Mouse (Mus musculus): ENCODE measurements around the gene Olfr1367. TPM values are rescaled to one million over a fixed set of nuclear protein-coding genes. Genes with fewer than 3 reads are reported as not detected.

Gene Olfr1367
- polyA plus RNA-seq (2016; fragmentation: Nextera tagmentation; extraction: Ambion mirVana): not detected in 2 replicates

DNA sequence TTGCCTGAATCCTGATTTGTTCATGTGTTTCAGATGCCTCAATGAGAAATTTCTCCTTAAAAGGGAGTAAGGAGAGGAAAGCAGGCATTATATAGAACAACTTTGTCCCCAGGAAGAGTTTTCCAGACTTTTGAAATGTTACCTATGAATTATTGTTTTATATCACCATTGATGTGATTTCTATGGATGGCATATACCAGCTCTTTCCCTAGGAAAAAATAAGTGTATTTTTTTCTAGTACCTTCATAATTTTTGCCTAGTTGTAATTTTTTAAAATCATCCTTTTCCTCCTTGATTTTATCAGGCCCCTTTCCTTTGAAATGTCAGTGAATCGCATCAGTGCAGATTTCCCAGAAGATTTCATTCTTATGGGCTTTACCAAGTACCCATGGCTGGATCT lies at the start of gene Olfr1367:
TSS of gene Olfr1367 (plus strand) at position 301 of the 400 bp plus-strand sequence.
- no peak within 1 kb of the TSS for H3K27ac ChIP-seq (replicated peaks)
- no peaks in the 10 kb centered on the region for H3K27me3 ChIP-seq
- WGBS: 97% methylated on average over 1 of the region's 1 CpGs
- H3K9me3 ChIP-seq: no peaks in the 10 kb centered on the region
- no peak within 1 kb of the TSS for H3K9ac ChIP-seq (replicated peaks)
- no peak for ATAC-seq (ENCODE audit: low FRiP score, low read depth)
- no peaks in the 10 kb centered on the region for H3K4me1 ChIP-seq
- H3K4me2 ChIP-seq (replicated peaks): no peak within 1 kb of the TSS
- H3K36me3 ChIP-seq: no peaks in the 10 kb centered on the region
- no peak within 1 kb of the TSS for H3K4me3 ChIP-seq

DNA sequence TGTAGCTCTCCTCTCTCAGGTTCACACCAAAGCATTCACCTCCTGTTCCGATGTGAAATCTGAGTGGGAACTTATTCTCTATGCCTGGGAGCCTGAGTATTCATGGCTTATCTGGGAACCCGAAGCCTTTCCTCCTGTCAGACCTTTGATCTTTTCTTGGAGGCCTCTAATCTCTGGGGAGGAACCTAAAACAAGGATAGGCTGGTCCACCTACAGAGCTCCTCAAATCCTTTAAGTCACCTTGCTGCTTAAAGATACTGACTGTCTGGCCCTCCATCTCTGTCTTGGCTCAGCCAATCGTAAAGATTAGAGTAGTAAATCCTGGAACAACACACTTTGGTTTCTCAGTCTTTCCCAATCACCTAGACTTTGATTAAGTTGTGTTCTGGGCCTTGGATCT lies 48.2 kb upstream of the Olfr1367 start:
- no peak for ATAC-seq (ENCODE audit: low FRiP score, low read depth)
- Histone ChIP-seq H3K36me3 (no peaks in the 10 kb centered on the region), H3K4me1 (no peaks in the 10 kb centered on the region), H3K4me3 (no peak overlapping the region), H3K27ac (replicated peaks) (no peak overlapping the region), H3K9me3 (no peaks in the 10 kb centered on the region), H3K9ac (replicated peaks) (no peak overlapping the region), H3K4me2 (replicated peaks) (no peak overlapping the region), H3K27me3 (no peaks in the 10 kb centered on the region; the same call in 1 of the 2 replicates)
- WGBS: 36% methylated on average over 3 of the region's 3 CpGs

DNA sequence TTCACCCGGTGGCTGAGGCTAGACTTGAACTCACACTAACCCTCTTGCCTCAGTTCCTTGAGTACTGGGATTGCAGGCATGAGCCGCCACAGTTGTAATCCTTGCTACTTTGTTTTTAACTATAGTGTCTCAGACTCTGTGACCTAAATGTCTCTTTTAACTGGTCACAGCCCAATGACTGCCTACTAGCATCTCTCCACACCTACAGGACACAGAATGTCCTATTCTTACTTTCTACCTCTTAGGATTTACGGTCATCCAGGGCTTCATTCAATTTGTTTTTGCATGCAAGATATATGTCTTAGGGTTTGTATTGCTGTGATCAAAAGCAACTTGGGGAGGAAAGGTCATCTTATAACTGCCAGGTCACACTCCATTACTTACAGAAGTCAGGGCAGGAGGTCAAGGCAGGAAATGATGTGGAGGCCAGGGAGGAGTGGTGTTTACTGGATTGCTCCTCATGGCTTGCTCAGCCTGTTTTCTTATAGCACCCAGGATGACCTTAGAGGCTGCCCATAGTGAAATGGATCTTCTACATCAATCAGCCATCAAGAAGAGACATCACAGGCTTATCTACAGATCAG lies 42.1 kb upstream of the Olfr1367 start:
- Histone ChIP-seq H3K4me3 (no peak overlapping the region), H3K36me3 (no peaks in the 10 kb centered on the region), H3K9ac (replicated peaks) (no peak overlapping the region), H3K4me2 (replicated peaks) (no peak overlapping the region), H3K9me3 (no peaks in the 10 kb centered on the region), H3K27me3 (no peaks in the 10 kb centered on the region; the same call in 1 of the 2 replicates), H3K4me1 (no peaks in the 10 kb centered on the region), H3K27ac (replicated peaks) (no peak overlapping the region)
- 75% methylated on average over 3 of the region's 3 CpGs for WGBS
- no peak for ATAC-seq (ENCODE audit: low FRiP score, low read depth)

DNA sequence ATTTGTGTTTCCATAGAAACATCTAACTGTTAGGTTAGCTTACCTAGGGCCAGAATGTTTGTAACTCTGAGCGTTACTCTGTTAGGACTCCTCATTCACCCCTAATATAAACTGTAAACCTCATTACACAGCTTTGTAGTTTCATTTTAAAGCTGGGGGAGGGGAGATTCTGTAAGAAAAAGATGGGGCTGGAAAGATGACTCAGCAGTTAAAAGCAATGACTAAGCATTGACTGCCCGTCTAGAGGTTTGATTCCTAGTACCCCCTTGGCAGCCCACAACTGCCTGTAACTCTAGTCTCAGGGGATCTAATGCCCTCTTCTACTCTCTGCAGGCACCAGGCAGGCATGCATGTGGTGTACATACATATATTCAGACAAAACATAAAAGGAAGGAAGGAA lies 36.9 kb upstream of the Olfr1367 start:
- H3K4me1 ChIP-seq: no peaks in the 10 kb centered on the region
- H3K36me3 ChIP-seq: no peaks in the 10 kb centered on the region
- no peak overlapping the region for H3K4me3 ChIP-seq
- 82% methylated on average over 2 of the region's 2 CpGs for WGBS
- H3K9me3 ChIP-seq: no peaks in the 10 kb centered on the region
- H3K27me3 ChIP-seq: no peaks in the 10 kb centered on the region
- no peak for ATAC-seq (ENCODE audit: low FRiP score, low read depth)
- no peak overlapping the region for H3K9ac ChIP-seq (replicated peaks)
- H3K4me2 ChIP-seq (replicated peaks): no peak overlapping the region
- H3K27ac ChIP-seq (replicated peaks): no peak overlapping the region

DNA sequence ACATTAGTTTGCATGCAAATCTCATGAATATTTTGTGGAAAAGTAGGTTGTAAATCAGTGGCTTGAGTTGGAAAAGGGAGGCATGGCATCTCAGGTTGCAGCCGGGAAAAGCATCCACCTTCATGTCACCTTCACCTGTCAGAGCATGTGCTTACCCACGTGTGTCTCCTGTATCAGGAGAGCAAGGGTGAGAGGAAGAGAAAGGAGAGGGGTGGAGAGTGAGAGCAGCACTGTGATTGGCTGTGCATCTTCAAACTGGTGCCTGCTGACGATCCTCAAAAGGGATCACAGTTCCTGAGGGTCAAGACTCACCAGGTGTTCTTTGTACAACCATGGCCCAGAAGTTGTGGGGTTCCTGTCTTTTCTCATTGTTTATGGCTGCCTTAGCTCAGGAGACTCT lies 34.8 kb upstream of the Olfr1367 start, which contains the start of gene Gpx6:
TSS of gene Gpx6 (plus strand) at position 200 of the 400 bp plus-strand sequence.
- Histone ChIP-seq H3K4me2 (replicated peaks) (no peak within 1 kb of the TSS), H3K9me3 (no peaks in the 10 kb centered on the region), H3K27ac (replicated peaks) (no peak within 1 kb of the TSS), H3K4me3 (no peak within 1 kb of the TSS), H3K27me3 (no peaks in the 10 kb centered on the region), H3K36me3 (no peaks in the 10 kb centered on the region), H3K4me1 (no peaks in the 10 kb centered on the region), H3K9ac (replicated peaks) (no peak within 1 kb of the TSS)
- 22% methylated on average over 3 of the region's 3 CpGs for WGBS
- ATAC-seq (ENCODE audit: low FRiP score, low read depth): no peak

DNA sequence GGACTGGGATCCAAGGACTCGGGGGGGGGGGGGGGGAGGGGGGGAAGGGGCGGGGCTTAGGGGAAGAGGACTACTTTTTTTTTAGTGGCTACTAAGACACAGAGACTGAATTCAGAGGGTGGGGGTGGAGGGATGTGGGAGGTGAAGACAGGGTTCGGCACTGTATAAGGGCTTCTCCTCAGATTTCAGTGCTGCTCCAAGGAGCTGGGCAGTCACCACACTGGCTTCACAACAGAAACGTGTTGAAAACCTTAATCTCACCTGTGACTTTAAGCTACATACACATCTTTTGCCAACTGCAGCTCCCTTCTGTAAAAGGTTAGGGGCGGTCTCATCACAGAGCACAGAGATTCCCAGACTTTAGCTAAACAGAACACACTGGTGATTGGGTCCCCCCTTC lies 33.9 kb upstream of the Olfr1367 start:
- H3K27ac ChIP-seq (replicated peaks): no peak overlapping the region

DNA sequence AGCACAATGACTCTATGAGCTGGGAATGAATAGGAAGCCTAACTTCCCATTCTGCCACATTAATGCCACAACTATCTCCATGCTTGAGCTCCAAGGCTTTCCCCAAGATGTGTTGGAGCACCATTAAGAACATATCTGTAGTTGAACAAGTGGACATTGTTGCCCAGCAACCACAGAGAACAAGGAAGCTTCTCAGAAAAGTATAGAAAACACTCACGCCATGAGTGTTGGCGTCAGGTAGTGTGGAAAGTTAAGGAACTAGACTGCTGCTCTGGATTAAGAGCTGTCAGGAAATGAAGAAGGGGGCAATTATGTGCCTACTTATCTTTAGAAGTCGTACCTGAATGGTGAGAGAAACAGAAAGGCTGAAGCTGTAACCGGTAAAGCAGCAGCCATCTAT lies 32.8 kb upstream of the Olfr1367 start:
- no peak overlapping the region for H3K9ac ChIP-seq (replicated peaks)
- H3K27ac ChIP-seq (replicated peaks): no peak overlapping the region
- ATAC-seq (ENCODE audit: low FRiP score, low read depth): no peak
- no peak overlapping the region for H3K4me3 ChIP-seq
- H3K4me1 ChIP-seq: no peaks in the 10 kb centered on the region
- no peaks in the 10 kb centered on the region for H3K9me3 ChIP-seq
- 88% methylated on average over 4 of the region's 4 CpGs for WGBS
- no peaks in the 10 kb centered on the region for H3K27me3 ChIP-seq
- no peaks in the 10 kb centered on the region for H3K36me3 ChIP-seq
- no peak overlapping the region for H3K4me2 ChIP-seq (replicated peaks)

More for the DNA sequence above, 33.9 kb upstream of the Olfr1367 start:
- H3K9me3 ChIP-seq: no peaks in the 10 kb centered on the region
- H3K4me3 ChIP-seq: no peak overlapping the region
- no peak for ATAC-seq (ENCODE audit: low FRiP score, low read depth)
- H3K36me3 ChIP-seq: no peaks in the 10 kb centered on the region
- no peaks in the 10 kb centered on the region for H3K4me1 ChIP-seq
- WGBS: 63% methylated on average over 3 of the region's 5 CpGs
- no peaks in the 10 kb centered on the region for H3K27me3 ChIP-seq
- H3K4me2 ChIP-seq (replicated peaks): no peak overlapping the region
- H3K9ac ChIP-seq (replicated peaks): no peak overlapping the region

DNA sequence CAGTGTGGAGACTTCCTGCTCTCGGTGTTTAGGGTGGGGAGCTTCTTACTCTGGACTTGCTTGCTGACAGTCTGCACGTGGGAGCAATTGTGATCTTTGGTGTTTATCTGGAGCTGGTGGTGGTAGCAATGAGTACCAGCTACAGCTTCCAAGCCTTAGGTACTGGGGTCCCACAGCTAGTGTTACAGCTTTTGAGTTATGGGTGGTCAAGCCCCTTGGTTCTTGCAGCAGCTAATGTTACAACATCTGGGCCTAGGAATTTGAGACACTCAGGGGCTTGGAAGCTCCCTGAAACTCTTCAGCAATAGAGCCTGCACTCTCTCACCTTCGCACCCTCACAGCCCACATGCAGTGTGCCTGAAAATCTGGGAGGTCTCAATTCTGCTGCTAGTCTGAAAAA lies 26.4 kb upstream of the Olfr1367 start:
- no peak for ATAC-seq (ENCODE audit: low FRiP score, low read depth)

DNA sequence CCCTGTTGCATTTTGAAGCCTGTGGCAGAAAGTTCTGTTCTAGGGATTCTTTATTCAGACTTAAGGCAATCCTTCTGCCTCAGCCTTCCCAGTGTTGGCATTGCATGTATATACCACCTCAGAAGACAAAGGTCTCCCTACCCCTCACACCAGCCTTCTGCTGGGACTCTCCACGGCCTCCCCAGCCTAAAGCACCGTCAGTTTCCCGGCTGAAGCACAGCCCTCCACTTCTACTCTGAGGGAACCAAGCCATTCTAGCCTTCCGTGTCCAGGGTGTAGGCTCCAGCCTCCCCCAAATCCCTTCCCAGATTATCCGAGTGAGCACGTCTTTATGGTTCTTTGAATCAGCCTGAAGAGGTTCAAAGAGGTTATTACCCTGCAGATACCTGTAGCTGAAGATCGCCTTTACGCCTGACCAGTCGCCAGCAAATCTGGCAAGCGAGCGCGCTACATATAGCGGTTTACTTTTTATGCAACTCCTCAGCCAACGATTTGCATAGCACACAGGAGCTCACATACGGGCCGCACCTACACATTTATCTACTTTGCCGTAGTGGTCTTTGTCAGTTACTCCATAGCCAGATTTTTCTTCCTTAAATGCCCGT lies 24.7 kb upstream of the Olfr1367 start:
- ATAC-seq (ENCODE audit: low FRiP score, low read depth): no peak
- Histone ChIP-seq H3K4me2 (replicated peaks) (peak overlapping the region; percentile 52), H3K4me3 (peak overlapping the region; percentile 36), H3K36me3 (no peaks in the 10 kb centered on the region), H3K4me1 (0 out of 2 replicates have a peak, but pooled peaks cover 3% of the 10 kb centered on the region), H3K9me3 (no peaks in the 10 kb centered on the region), H3K27me3 (0 out of 2 replicates have a peak, but pooled peaks cover 7% of the 10 kb centered on the region), H3K27ac (replicated peaks) (no peak overlapping the region), H3K9ac (replicated peaks) (no peak overlapping the region)
- 2% methylated on average over 18 of the region's 18 CpGs for WGBS

More for the DNA sequence above, 26.4 kb upstream of the Olfr1367 start:
- Histone ChIP-seq H3K9ac (replicated peaks) (no peak overlapping the region), H3K27me3 (0 out of 2 replicates have a peak, but pooled peaks cover 7% of the 10 kb centered on the region), H3K27ac (replicated peaks) (no peak overlapping the region), H3K4me3 (no peak overlapping the region), H3K9me3 (no peaks in the 10 kb centered on the region), H3K4me2 (replicated peaks) (no peak overlapping the region), H3K4me1 (0 out of 2 replicates have a peak, but pooled peaks cover 3% of the 10 kb centered on the region), H3K36me3 (no peaks in the 10 kb centered on the region)
- WGBS: 71% methylated on average over 3 of the region's 3 CpGs

DNA sequence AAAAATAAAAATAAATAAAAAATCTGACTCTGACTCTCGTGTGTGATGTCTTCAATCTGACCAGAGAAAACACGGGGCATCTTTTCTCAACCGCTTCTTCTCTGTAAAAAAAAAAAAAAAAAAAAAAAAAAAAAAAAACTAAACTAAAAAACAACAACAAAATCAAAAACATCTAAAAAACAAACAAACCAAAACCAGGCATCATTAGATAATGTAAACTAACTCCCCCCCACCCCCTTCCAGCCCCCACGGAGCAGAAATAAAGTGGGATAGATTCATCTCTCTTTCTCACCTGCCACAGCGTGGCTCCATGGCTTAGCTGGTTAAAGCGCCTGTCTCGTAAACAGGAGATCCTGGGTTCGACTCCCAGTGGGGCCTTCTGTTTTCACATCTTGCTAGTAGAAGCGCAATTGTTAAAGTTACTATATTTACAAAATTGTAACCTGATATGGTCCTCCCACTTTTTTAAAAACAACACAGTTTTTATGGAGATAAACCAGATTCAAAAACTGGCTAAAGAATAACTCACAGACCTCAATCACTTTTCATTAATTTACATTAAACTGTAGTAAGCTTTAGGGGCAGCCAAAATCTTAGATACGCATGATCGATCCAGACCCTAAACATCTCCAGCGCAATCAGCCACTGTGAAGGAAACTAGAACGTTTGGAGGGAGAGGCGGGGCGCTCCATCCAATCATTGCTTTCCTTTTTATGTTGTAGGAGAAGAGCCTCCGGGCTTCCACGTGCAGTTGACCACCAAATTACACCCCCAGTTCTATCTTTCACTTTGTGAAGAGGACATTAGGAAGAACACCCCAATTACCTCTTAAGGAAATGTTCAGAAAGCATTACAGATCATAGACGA lies 24.0 kb upstream of the Olfr1367 start:
- Histone ChIP-seq H3K27ac (replicated peaks) (no peak overlapping the region), H3K9me3 (no peaks in the 10 kb centered on the region), H3K4me1 (0 out of 2 replicates have a peak, but pooled peaks cover 8% of the 10 kb centered on the region), H3K4me2 (replicated peaks) (peak overlapping the region; percentile 52), H3K27me3 (0 out of 2 replicates have a peak, but pooled peaks cover 11% of the 10 kb centered on the region), H3K4me3 (peak overlapping the region; percentile 36), H3K9ac (replicated peaks) (no peak overlapping the region), H3K36me3 (no peaks in the 10 kb centered on the region)
- ATAC-seq (ENCODE audit: low FRiP score, low read depth): no peak
- 15% methylated on average over 18 of the region's 18 CpGs for whole genome bisulfite sequencing

DNA sequence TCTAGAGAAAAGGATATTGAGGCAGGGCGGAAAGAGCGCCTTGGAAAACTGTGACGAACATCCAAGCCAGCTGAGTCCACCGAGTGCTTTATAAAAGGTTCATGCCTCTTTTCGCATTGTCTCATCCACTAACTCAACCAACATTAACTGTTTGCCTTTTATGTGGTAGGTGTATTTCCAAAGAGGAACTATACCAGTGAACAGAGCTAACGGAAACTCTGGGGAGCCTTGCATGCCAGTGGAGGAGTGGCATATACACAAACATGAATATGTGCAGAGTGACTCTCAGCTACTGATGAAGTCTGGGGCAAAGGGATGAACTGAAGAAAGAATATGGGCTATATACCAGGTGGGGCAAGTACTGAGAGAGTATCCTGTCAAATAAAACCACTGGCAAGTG lies 23.3 kb upstream of the Olfr1367 start:
- Histone ChIP-seq H3K36me3 (no peaks in the 10 kb centered on the region), H3K27ac (replicated peaks) (no peak overlapping the region), H3K27me3 (0 out of 2 replicates have a peak, but pooled peaks cover 13% of the 10 kb centered on the region), H3K4me3 (no peak overlapping the region), H3K4me2 (replicated peaks) (no peak overlapping the region), H3K4me1 (0 out of 2 replicates have a peak, but pooled peaks cover 8% of the 10 kb centered on the region), H3K9me3 (no peaks in the 10 kb centered on the region), H3K9ac (replicated peaks) (no peak overlapping the region)
- ATAC-seq (ENCODE audit: low FRiP score, low read depth): no peak
- WGBS: 68% methylated on average over 6 of the region's 6 CpGs

DNA sequence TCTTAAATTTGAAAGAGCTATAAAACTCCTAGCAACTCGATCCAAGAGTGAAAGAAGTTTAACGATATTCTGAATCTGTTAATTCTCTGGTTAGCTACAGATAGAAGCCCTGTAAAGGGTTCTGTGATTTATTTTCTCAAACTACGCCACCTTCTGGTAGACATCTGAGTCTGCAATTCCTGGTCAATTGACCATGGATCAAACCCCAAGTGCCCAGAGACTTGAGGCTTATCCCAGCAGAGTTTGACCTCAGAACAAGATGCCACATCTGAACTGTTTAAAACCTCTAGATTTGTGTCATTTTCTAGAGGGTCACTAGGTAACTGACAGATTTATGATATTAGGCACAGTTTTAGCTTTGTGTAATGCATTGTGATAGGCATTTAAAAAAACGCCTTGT lies 20.5 kb upstream of the Olfr1367 start:
- H3K4me1 ChIP-seq: 0 out of 2 replicates have a peak, but pooled peaks cover 8% of the 10 kb centered on the region
- peak; percentile 52 for ATAC-seq (ENCODE audit: low FRiP score, low read depth)
- no peaks in the 10 kb centered on the region for H3K36me3 ChIP-seq
- 0 out of 2 replicates have a peak, but pooled peaks cover 10% of the 10 kb centered on the region for H3K27me3 ChIP-seq
- peak overlapping the region; percentile 36 for H3K4me3 ChIP-seq
- H3K9me3 ChIP-seq: no peaks in the 10 kb centered on the region
- peak overlapping the region; percentile 51 for H3K4me2 ChIP-seq (replicated peaks)
- WGBS: 13% methylated on average over 4 of the region's 4 CpGs
- no peak overlapping the region for H3K9ac ChIP-seq (replicated peaks)
- no peak overlapping the region for H3K27ac ChIP-seq (replicated peaks)

Data from midbrain, embryonic 12.5 days (tissue).